Mouse (Mus musculus) left cerebral cortex, postnatal 25 days (tissue): ENCODE data around the gene Det1. TPM values are rescaled to one million over a fixed set of nuclear protein-coding genes. Genes with fewer than 3 reads are reported as not detected.

Experiments
- DNase-seq, 2 experiments: peaks; one replicate each; pipeline ENCODE4 v3.0.0; 2022; ENCODE audit warnings: low spot score in 2 of 2, mixed read lengths in 1 of 2
- intact Hi-C: fragments of 180-260 bp; cut with DNase I; formaldehyde crosslinking; loops from one replicate; pipeline ENCODE4 v1.15.1; 2025
- total RNA-seq, 2 experiments: library from RNA; stranded (reverse); gene quantifications; 2 replicates each; pipeline ENCODE4 v1.2.3; 2021

Gene Det1
- 1 to 10 TPM; 5.4 to 5.9 TPM for total RNA-seq

- peak; percentile 92 to 93 for DNase-seq
- intact Hi-C loops = loop anchor here (2.0 kb wide), 1 partner anchor 48 kb away; no protein-coding TSS in a partner anchor
Measured at GRCm38 (mm10) chr7:78846737-78847434, at the start of gene Det1. Det1 (minus strand) TSS chr7:78847263.

GRCm38 (mm10) chr7:78895653-78896333 lies 48.7 kb upstream of the Det1 start, which contains the start of gene Aen:
Aen (plus strand) TSS chr7:78895854.
- intact Hi-C loops = loop anchor here (10.0 kb wide), 1 partner anchor 459 kb away; no protein-coding TSS in a partner anchor
- peak; percentile 93 to 99 for DNase-seq

- no peak for DNase-seq
- intact Hi-C loops = loop anchor here (10.0 kb wide), 1 partner anchor 460 kb away; no protein-coding TSS in a partner anchor
Measured at GRCm38 (mm10) chr7:78895021-78895652, 48.1 kb upstream of the Det1 start.

GRCm38 (mm10) chr7:78893917-78894316 lies 46.9 kb upstream of the Det1 start:
- DNase-seq = no peak
- intact Hi-C loops = loop anchor here (10.0 kb wide), 1 partner anchor 461 kb away; no protein-coding TSS in a partner anchor

GRCm38 (mm10) chr7:78890641-78891040 lies 43.6 kb upstream of the Det1 start:
- DNase-seq = peak; percentile 81 to 84
- intact Hi-C loops = loop anchor here (1.0 to 10.0 kb wide), 2 partner anchors 99 to 464 kb away; no protein-coding TSS in a partner anchor

- intact Hi-C loops = loop anchor here (10.0 kb wide), 1 partner anchor 303 kb away; no protein-coding TSS in a partner anchor
- no peak for DNase-seq
Measured at GRCm38 (mm10) chr7:78887431-78887842, 40.4 kb upstream of the Det1 start.

GRCm38 (mm10) chr7:78886496-78886895 lies 39.4 kb upstream of the Det1 start:
- intact Hi-C loops = loop anchor here (10.0 kb wide), 1 partner anchor 302 kb away; no protein-coding TSS in a partner anchor
- no peak for DNase-seq

- DNase-seq = no peak
Measured at GRCm38 (mm10) chr7:78885404-78885803, 38.3 kb upstream of the Det1 start.

GRCm38 (mm10) chr7:78884139-78884538 lies 37.1 kb upstream of the Det1 start:
- DNase-seq = peak in 1 of 2 experiments; percentile 49
- intact Hi-C loops = loop anchor here (10.0 kb wide), 1 partner anchor 299 kb away; no protein-coding TSS in a partner anchor

More at GRCm38 (mm10) chr7:78885404-78885803, 38.3 kb upstream of the Det1 start:
- intact Hi-C loops = loop anchor here (10.0 kb wide), 1 partner anchor 301 kb away; no protein-coding TSS in a partner anchor

- DNase-seq = no peak
- intact Hi-C loops = loop anchor here (10.0 kb wide), 1 partner anchor 299 kb away; no protein-coding TSS in a partner anchor
Measured at GRCm38 (mm10) chr7:78883726-78884060, 36.6 kb upstream of the Det1 start.

- DNase-seq = no peak
- intact Hi-C loops = loop anchor here (10.0 kb wide), 1 partner anchor 298 kb away; no protein-coding TSS in a partner anchor
Measured at GRCm38 (mm10) chr7:78883016-78883725, 36.1 kb upstream of the Det1 start.

- intact Hi-C loops = loop anchor here (10.0 kb wide), 1 partner anchor 298 kb away; no protein-coding TSS in a partner anchor
Measured at GRCm38 (mm10) chr7:78882469-78882837, 35.4 kb upstream of the Det1 start.

GRCm38 (mm10) chr7:78881607-78882468 lies 34.8 kb upstream of the Det1 start:
- no peak for DNase-seq
- intact Hi-C loops = loop anchor here (10.0 kb wide), 1 partner anchor 297 kb away; no protein-coding TSS in a partner anchor

More at GRCm38 (mm10) chr7:78882469-78882837, 35.4 kb upstream of the Det1 start:
- DNase-seq = peak; percentile 39 to 61

- intact Hi-C loops = no loop called here
- no peak for DNase-seq
Measured at GRCm38 (mm10) chr7:78872831-78873230, 25.8 kb upstream of the Det1 start.

GRCm38 (mm10) chr7:78872366-78872765 lies 25.3 kb upstream of the Det1 start:
- intact Hi-C loops = no loop called here
- no peak for DNase-seq

- intact Hi-C loops = no loop called here
- DNase-seq = no peak
Measured at GRCm38 (mm10) chr7:78868731-78869130, 21.7 kb upstream of the Det1 start.

- DNase-seq = no peak
- intact Hi-C loops = no loop called here
Measured at GRCm38 (mm10) chr7:78865212-78865949, 18.3 kb upstream of the Det1 start.

GRCm38 (mm10) chr7:78864446-78864802 lies 17.4 kb upstream of the Det1 start:
- intact Hi-C loops = no loop called here
- no peak for DNase-seq
